Mouse (Mus musculus): Measurements from ENCODE around the gene Kank1.
A peak's percentile ranks its signal among the peaks of the same experiment; 100 is the strongest.
"Not testable (repeated sequence)": the region's sequence is repeated elsewhere in the genome, so short reads cannot be mapped to it uniquely, and the experiment has no call there.

Gene Kank1

DNA sequence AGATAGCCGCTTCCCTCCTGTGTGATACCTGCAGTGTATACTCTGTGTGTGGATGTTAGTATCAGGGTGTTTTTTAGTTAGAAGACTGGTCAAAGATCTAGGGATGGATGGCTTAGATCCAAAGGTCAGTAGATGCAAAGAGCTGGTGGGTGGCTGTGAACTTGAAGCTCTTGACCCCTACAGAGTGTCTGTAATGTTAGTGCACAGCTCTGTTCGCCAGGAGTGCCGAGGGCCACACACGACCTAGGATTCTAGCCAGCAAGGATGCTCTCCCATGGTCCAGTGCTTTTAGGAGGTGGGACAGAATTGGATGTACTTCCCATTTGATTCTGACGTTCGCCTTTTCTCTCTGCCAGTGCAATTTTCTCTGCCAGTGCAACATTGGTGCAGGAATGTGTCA is 201.5 kb downstream of the Kank1 start:
- no peak for DNase-seq (ENCODE audit: low spot score in 2 of 2)

- DNase-seq (ENCODE audit: low spot score in 2 of 2), result peak; percentile 19 to 31
Observed at GRCm38 (mm10) chr19:25439807-25440206, 203.0 kb downstream of the Kank1 start.

DNA sequence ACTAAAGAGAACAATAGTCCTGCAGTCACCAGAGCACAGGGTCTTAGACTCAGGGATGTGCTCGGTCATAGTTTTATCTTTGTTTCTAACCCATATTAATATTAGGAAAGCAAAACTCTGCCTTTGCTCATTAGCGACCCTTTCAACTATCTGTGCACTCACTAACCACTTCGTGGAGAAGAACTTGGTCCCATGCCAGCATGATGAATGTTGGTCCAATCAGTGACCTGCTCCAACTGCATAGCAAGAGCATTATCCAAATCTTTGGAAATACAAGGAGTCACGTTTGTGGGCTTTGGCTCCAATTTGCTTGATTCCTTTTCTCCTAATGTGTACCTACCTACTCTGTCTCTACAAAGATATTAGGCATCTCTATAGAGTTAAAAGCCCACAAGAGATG is 204.0 kb downstream of the Kank1 start:
- DNase-seq (ENCODE audit: low spot score in 2 of 2), result no peak

- DNase-seq (ENCODE audit: low spot score in 2 of 2), result peak; percentile 45 to 62
Observed at GRCm38 (mm10) chr19:25445054-25445453, 208.3 kb downstream of the Kank1 start.

GRCm38 (mm10) chr19:25445842-25446241 is 209.1 kb downstream of the Kank1 start:
- DNase-seq (ENCODE audit: low spot score in 2 of 2), result no peak

DNA sequence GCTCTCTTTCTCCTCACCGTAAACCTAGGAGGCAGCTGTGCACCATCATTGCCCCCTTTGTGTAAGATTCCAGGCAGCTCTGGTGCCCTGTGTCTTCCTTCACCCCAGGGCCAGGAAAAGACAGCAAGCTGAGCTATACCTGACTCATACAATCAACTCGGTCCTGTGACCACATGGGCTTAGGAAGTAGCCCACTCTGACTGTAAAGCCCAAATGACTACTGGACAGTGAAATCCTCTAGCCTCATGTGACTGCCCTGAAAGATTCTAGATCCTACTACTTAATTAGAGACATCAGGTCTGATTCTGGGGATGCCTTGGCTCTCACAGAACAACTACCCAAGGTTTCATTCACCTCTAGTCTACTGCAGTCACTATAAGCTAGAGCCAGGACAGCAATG is 209.9 kb downstream of the Kank1 start:
- no peak for DNase-seq (ENCODE audit: low spot score in 2 of 2)

DNA sequence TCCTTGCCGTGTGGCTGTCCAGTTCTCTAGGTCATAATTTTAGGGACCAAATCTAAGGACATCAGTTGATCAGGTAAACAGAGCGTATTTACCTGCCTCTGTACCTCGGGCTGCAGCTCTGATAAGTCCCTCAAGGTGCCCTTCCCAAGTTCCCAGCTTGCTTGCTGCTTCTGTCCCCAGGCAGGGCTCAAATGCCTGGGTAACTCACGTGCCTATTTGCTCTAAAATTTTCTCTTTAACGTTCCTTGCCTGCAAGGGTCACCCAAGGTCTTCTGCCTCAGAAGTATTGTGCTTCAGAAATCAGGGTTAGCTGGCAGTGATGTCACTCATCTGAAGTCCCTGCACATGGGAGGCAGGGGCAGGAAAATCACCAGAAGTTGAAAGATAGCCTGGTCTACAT is 210.6 kb downstream of the Kank1 start:
- DNase-seq (ENCODE audit: low spot score in 2 of 2), result no peak

DNA sequence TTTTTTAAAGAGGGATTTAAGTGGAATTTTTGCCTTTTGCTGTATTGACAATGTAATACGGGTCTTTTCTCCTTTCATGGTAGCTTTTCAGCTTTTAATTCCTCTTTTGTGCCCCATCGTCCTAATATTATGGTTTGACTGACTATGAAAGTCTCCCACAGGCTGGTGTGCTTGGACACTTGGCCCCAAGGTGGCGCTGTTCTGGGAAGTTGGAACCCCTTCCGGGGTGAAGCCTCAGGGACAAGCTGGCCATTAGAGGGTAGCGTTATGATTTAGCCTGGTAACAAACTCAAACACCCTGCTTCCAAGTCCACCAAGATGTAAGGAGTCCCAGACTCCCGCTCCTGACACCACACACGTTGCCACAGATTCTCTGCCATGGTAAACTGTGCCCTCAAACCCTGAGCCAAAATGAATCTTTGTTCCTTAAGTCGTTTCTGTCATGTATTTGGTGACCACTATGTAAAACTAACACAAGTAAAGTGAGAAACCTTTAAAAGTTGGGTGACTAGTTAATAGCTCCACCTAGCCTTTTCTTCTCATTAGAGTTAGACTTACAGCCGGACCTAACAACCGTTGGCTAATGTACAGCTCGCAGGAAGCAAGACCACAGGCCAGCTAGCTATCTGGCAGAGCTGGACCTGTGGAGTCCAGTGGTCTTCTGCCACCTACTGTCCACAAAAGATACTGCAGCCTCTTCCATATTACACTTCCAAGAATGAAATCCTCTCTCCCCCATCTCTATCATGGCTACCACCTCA is 214.3 kb downstream of the Kank1 start:
- DNase-seq (ENCODE audit: low spot score in 2 of 2), result peak in 1 of 2 experiments; percentile 25

- DNase-seq (ENCODE audit: low spot score in 2 of 2), result no peak
Observed at GRCm38 (mm10) chr19:25453146-25453545, 216.4 kb downstream of the Kank1 start.

- no peak for DNase-seq (ENCODE audit: low spot score in 2 of 2)
Observed at GRCm38 (mm10) chr19:25460760-25461159, 224.0 kb downstream of the Kank1 start.

- DNase-seq (ENCODE audit: low spot score in 2 of 2), result no peak
Observed at GRCm38 (mm10) chr19:25461553-25462320, 225.0 kb downstream of the Kank1 start.

DNA sequence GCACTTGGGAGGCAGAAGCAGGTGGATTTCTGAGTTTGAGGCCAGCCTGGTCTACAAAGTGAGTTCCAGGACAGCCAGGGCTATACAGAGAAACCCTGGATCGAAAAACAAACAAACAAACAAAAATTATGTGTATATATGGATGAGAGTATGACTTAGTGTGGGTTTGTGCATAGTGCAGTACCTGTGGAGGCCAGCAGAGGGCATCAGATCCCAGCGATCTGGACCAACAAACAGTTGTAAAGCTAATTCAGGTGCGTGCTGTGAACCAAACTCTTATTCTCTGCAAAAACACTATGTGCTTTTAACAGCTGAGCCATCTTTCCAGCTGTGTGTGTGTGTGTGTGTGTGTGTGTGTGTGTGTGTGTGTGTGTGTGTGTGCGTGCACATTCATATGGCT is 239.0 kb downstream of the Kank1 start:
- DNase-seq (ENCODE audit: low spot score in 2 of 2), result not testable (repeated sequence)

- no peak for DNase-seq (ENCODE audit: low spot score in 2 of 2)
Observed at GRCm38 (mm10) chr19:25479152-25479669, 242.4 kb downstream of the Kank1 start.

DNA sequence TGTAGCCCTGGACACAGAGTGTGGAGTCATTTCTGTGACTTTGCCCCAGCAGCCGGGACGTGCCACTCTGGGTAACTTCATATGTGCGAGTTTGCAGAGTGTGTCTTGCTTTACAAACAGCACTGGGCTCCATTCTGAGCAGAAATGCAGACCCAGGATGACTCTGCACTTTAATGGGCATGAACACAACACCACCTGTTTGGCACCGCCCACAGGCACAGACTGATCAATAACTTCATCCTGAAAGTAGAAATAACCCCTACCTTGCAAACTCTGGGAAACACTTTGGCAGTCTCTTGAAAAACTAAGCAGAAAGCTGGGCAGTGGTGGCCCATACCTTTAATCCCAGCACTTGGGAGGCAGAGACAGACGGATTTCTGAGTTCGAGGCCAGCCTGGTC is 244.0 kb downstream of the Kank1 start:
- no peak for DNase-seq (ENCODE audit: low spot score in 2 of 2)

All from frontal cortex, postnatal 10 days (tissue).